Mouse (Mus musculus) hindbrain, embryonic 16.5 days (tissue): ENCODE measurements at regions not wholly inside any gene's neighbourhood (a gene's known extent, or its start where the extent isn't known, plus 50 kb on each side); places are given as distances from the start of the nearest gene placed in this dataset.
A peak's percentile ranks its signal among the peaks of the same experiment; 100 is the strongest.

Experiments used
- ATAC-seq: fragments of 200-750 bp; cut with Nextera tagmentation; 2 replicates; pipeline ENCODE4 v1.8.0; 2017; ENCODE audit warnings: moderate TSS enrichment, moderate library complexity
- H3K27ac ChIP-seq: fragments of 300-500 bp; sonication (generic); 2 replicates; pipeline ENCODE4 v1.5.1; 2014; ENCODE audit warnings: low read depth, mild to moderate bottlenecking, control low read depth, low read length, moderate library complexity
- H3K27me3 ChIP-seq: fragments of 300-500 bp; sonication (generic); replicated peaks from 2 replicates; pipeline ENCODE4 v1.6.1; 2014; ENCODE audit warnings: low read length; ENCODE audit not compliant: control insufficient read depth, insufficient read depth
- H3K36me3 ChIP-seq: fragments of 300-500 bp; sonication (generic); 2 replicates; pipeline ENCODE4 v1.6.1; 2014; ENCODE audit warnings: mild to moderate bottlenecking, low read length, moderate library complexity, mixed read lengths; ENCODE audit not compliant: control insufficient read depth, insufficient read depth
- H3K4me1 ChIP-seq: fragments of 300-500 bp; sonication (generic); 2 replicates; pipeline ENCODE4 v1.6.1; 2014; ENCODE audit warnings: low read depth, low read length; ENCODE audit not compliant: control insufficient read depth, insufficient read depth
- H3K4me2 ChIP-seq: fragments of 300-500 bp; sonication (generic); 2 replicates; pipeline ENCODE4 v1.6.1; 2014; ENCODE audit warnings: mild to moderate bottlenecking, low read length, control low read depth, moderate library complexity
- H3K4me3 ChIP-seq: fragments of 300-500 bp; sonication (generic); 2 replicates; pipeline ENCODE4 v1.5.1; 2014; ENCODE audit warnings: mild to moderate bottlenecking, low read length, control low read depth, moderate library complexity
- H3K9ac ChIP-seq: fragments of 300-500 bp; sonication (generic); 2 replicates; pipeline ENCODE4 v1.6.1; 2014; ENCODE audit warnings: low read depth, mild to moderate bottlenecking, control low read depth, low read length, moderate library complexity
- H3K9me3 ChIP-seq: fragments of 300-500 bp; sonication (generic); 2 replicates; pipeline ENCODE4 v1.6.1; 2014; ENCODE audit warnings: mild to moderate bottlenecking, low read length, moderate library complexity; ENCODE audit not compliant: control insufficient read depth
- WGBS: fragments of 180-500 bp; shearing (Covaris S2); extraction: QIAGEN DNeasy Blood & Tissue Kit; methylation state at CpG from one replicate; pipeline ENCODE4 v1.1.7; 2014; 5-methylcytosine and 5-hydroxymethylcytosine counted together

DNA sequence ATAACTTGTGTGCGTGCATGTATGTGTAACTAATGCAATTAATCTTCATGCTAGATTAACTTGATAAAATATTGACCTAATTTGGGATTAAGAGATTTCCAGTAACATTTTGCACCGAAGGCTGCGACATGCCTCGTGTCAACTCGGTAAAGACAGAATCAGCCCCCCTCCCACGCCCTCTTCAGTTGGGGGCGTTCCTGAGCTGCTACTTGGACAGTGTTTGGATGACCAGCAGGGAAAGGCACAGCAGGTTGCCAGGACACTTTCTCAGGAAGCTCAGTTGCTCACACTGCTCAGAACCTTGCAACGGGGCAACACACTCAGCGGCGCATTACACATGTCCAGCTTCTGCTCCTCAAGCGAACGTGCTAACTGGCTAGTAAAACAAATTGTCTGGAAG is 326.2 kb upstream of the Fam241a start:
- Histone ChIP-seq H3K36me3 (no peaks in the 10 kb centered on the region), H3K27me3 (no peaks in the 10 kb centered on the region), H3K9me3 (no peaks in the 10 kb centered on the region), H3K4me3 (no peak overlapping the region), H3K4me2 (peak overlapping the region; percentile 41), H3K27ac (no peak overlapping the region), H3K4me1 (peaks cover 3% of the 10 kb centered on the region; the same call in 1 of the 2 replicates), H3K9ac (peak overlapping the region; percentile 27; the same call in 1 of the 2 replicates)
- WGBS, result 16% methylated on average over 12 of the region's 12 CpGs
- peak; percentile 88 for ATAC-seq

DNA sequence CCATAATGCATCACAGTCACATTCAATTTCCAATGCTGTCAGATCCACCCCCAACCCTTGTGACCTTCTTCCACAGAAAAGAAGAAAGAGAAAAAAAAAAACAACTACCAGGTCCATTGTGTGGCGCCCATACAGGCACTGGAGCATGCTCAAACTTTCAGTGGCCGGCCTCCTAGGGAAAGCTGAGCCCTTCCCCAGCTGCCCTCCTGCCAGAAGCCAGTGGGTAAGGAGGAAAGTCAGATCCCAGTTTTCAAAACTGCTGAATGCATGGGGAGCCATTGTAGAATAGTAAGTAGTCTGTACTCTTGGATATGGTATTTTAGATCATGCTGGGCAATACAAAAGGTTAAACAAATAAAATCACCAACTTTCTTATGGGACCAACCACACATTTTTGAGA is 325.5 kb upstream of the Fam241a start:
- H3K9ac ChIP-seq, result no peak overlapping the region
- H3K27me3 ChIP-seq, result no peaks in the 10 kb centered on the region
- ATAC-seq, result peak; percentile 57; the same call in 1 of the 2 replicates
- H3K4me3 ChIP-seq, result no peak overlapping the region
- no peak overlapping the region for H3K27ac ChIP-seq
- H3K9me3 ChIP-seq, result no peaks in the 10 kb centered on the region
- WGBS, result 15% methylated on average over 2 of the region's 2 CpGs
- H3K4me2 ChIP-seq, result no peak overlapping the region
- peaks cover 3% of the 10 kb centered on the region; the same call in 1 of the 2 replicates for H3K4me1 ChIP-seq
- H3K36me3 ChIP-seq, result no peaks in the 10 kb centered on the region

DNA sequence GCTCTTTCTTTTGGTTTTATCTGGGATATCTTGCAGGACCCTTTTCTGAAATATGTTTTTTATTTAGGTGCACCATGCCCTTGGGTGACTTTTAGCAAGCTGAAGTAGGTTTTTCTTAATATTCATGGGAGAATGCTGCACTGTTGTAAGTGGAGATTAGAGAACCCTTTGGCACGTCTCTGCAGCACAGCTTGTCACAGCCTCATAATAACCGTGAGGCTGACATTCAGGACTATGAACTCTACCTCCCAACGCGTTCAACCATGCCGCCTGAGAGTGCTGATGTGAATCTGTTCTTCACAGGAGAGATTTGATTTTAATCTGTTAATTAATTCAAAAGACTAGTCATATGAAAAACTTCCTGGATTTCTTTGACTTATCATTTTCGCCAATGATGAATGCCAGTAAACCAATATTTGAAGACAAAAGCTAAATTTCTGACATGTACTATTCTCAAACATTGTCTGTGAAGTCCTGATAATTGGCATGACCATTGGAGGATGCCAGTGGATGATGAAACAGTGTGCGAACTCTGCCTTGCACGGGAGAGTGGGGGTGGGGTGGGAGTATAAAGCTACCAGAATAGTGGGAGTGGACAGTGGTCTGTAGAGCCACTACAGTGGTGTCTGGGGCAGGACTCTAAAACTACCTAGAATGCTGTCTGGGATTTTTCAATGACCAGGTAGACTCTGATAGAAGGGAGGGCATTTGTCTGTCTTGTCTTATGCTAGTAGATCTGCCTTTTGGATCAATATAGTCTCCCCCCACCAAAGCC is 324.8 kb upstream of the Fam241a start:
- no peak overlapping the region for H3K4me3 ChIP-seq
- peak; percentile 78 for ATAC-seq
- no peaks in the 10 kb centered on the region for H3K27me3 ChIP-seq

DNA sequence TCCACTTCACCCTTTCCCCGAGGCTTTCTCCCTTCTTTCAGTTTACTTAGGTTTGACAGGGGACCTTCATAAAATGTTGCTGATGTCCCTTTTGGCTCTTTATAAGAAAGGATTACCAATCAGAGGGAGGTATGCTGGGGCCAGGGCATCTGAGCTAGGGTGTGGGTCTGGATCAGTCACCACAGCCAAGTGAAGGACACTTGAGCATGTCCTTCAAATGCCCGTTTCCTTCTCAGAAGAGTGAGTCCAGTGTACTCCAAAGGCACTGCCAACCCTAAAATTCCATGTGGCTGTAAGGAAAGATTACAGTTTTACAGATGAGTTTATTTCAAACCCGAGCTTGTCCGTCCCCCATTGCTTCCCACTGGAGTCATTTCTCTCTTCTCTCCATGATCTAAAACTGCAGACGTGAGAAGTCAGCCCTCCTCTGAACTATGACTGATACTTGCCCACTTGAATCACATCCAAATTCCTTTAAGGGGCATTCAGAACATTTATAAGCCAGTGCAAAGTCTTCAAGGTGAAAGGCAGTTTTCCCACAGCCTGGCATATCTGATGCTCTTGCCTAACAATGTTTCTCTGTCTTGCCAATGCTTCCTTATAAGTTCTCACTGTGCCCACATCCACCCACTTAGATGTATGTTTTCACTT is 321.8 kb upstream of the Fam241a start:
- H3K27ac ChIP-seq, result no peak overlapping the region
- no peaks in the 10 kb centered on the region for H3K36me3 ChIP-seq
- no peak overlapping the region for H3K4me2 ChIP-seq
- whole genome bisulfite sequencing, result 87% methylated on average over 5 of the region's 5 CpGs
- peaks cover 3% of the 10 kb centered on the region; the same call in 1 of the 2 replicates for H3K4me1 ChIP-seq
- H3K9ac ChIP-seq, result no peak overlapping the region
- no peaks in the 10 kb centered on the region for H3K27me3 ChIP-seq
- no peak for ATAC-seq
- no peaks in the 10 kb centered on the region for H3K9me3 ChIP-seq
- H3K4me3 ChIP-seq, result no peak overlapping the region

More for the DNA sequence above, 324.8 kb upstream of the Fam241a start:
- H3K27ac ChIP-seq, result no peak overlapping the region
- peaks cover 3% of the 10 kb centered on the region; the same call in 1 of the 2 replicates for H3K4me1 ChIP-seq
- no peak overlapping the region for H3K9ac ChIP-seq
- WGBS, result 43% methylated on average over 8 of the region's 8 CpGs
- H3K4me2 ChIP-seq, result no peak overlapping the region
- H3K36me3 ChIP-seq, result no peaks in the 10 kb centered on the region
- H3K9me3 ChIP-seq, result no peaks in the 10 kb centered on the region

DNA sequence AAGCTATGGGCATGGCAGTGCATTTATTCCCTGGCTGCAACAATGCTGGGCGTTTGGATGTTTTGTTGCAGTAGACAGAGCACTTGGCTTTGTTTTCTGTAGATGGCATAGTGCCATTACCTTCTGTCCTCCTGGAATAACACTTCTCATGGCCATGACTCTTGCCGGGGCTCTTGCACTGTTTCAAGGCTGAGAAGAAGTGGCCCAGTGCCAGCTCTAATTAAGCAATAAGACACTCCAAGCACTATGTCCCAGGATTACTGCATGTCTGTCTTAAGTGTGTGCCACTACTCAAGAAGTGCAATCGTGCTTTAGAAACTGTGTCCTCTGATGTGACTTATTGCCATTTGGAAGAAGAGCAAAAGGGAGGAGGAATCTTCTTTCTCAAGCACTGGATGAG is 316.1 kb upstream of the Fam241a start:
- no peak overlapping the region for H3K27ac ChIP-seq
- H3K9me3 ChIP-seq, result no peaks in the 10 kb centered on the region
- peak; percentile 88 for ATAC-seq
- H3K36me3 ChIP-seq, result no peaks in the 10 kb centered on the region
- H3K4me1 ChIP-seq, result no peaks in the 10 kb centered on the region
- whole genome bisulfite sequencing, result 46% methylated on average over 3 of the region's 3 CpGs
- H3K27me3 ChIP-seq, result no peaks in the 10 kb centered on the region
- H3K4me2 ChIP-seq, result no peak overlapping the region
- no peak overlapping the region for H3K4me3 ChIP-seq
- H3K9ac ChIP-seq, result no peak overlapping the region

DNA sequence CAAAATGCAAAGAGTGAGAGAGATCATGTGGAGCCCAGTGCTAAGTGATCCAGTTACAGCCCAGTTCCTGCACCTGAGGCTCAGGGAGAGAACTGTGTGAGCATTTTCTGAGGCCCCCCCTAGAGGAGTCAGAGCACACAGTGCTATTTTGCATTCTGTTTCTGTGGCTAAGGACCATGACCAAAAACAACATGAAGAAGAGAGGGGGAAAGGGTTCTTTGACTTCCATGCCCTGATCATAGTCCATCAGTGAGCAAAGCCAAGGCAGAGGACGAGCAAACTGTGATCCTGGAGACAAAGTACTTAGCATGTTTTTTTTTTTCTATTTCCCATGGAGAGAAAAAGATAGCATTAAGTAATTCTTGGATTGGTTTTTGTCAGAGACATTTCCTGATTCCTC is 314.5 kb upstream of the Fam241a start:
- no peak for ATAC-seq
- no peaks in the 10 kb centered on the region for H3K27me3 ChIP-seq
- no peaks in the 10 kb centered on the region for H3K9me3 ChIP-seq
- no peak overlapping the region for H3K4me3 ChIP-seq
- no peak overlapping the region for H3K27ac ChIP-seq
- H3K4me1 ChIP-seq, result no peaks in the 10 kb centered on the region
- no peak overlapping the region for H3K4me2 ChIP-seq
- no peak overlapping the region for H3K9ac ChIP-seq
- no peaks in the 10 kb centered on the region for H3K36me3 ChIP-seq
- WGBS, result 60% methylated on average over 1 of the region's 1 CpGs

DNA sequence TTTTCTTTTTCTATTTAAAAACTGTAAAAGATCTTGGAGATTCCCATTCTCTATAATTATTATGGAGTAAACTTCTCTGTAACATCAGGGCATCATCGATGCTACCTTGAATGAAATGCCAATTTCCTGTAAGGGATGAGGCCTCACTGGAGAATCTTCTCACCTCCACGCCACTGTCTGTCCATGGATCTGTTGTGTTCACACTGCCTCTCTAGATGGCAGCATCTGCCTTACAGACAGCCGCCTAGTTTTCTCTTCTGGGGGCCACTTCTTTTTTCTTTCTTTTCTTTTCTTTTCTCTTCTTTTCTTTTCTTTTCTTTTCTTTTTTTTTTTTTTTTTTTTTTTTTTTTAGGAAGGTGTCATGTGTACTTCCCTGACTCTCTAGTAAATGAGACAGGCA is 310.8 kb upstream of the Fam241a start:
- 57% methylated on average over 3 of the region's 3 CpGs for WGBS
- Histone ChIP-seq H3K27ac (no peak overlapping the region), H3K4me1 (no peaks in the 10 kb centered on the region), H3K27me3 (no peaks in the 10 kb centered on the region), H3K9me3 (no peaks in the 10 kb centered on the region), H3K36me3 (no peaks in the 10 kb centered on the region), H3K9ac (no peak overlapping the region), H3K4me2 (no peak overlapping the region), H3K4me3 (no peak overlapping the region)
- ATAC-seq, result no peak

DNA sequence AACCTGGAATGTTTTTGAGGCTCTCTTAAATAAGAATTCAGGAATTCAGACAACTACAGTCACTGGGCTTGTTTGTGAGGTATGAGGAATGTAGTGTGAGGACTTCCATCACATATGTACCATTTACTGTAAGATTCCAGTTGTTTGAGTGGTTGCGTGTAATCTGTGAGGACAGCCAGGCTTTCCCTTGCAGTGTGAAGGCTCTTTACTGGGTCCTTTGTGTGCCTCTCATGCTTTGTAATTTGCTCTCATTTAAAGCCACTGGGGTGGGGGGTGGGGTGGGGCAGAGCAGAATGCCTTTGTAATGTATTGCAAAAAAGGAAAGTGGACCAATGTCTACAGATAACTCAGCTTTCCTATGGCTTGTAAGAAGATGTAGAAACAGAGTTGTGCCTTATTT is 310.4 kb upstream of the Fam241a start:
- no peak overlapping the region for H3K4me2 ChIP-seq
- 43% methylated on average over 1 of the region's 1 CpGs for WGBS
- no peak overlapping the region for H3K4me3 ChIP-seq
- H3K9me3 ChIP-seq, result no peaks in the 10 kb centered on the region
- ATAC-seq, result no peak
- H3K4me1 ChIP-seq, result no peaks in the 10 kb centered on the region
- no peaks in the 10 kb centered on the region for H3K27me3 ChIP-seq
- no peak overlapping the region for H3K27ac ChIP-seq
- no peaks in the 10 kb centered on the region for H3K36me3 ChIP-seq
- no peak overlapping the region for H3K9ac ChIP-seq

DNA sequence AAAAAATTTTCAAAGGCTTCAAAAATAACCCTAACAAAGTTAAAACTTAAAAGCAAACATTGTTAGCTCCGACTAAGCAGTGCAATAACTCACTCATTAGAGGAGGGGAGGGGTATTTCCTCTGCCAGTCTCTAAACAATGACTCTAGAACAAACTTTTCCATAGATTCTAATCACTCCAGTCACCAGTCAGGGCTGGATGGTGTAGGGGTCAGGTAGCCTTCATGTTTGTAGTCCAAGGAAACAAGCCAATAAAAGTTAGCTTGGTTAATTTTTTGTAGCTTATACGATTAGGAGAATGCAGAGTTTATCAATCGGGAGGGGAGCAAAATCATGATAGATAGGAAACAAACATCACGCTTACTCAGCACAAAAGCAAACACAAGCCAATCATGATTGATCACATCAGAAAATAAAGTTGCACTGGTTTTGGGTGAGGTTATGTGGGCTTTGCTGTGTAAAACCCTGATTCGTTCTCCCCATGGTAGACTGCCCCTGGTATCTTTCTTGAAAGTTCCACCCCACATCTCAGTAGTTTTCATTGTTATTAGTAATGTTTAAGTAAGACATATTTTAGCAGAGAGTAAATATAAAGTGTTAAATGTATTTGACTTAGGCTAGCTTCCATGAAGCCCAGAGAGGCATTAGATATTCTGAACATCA is 304.6 kb upstream of the Fam241a start:
- no peak overlapping the region for H3K27ac ChIP-seq
- no peak overlapping the region for H3K9ac ChIP-seq
- H3K4me1 ChIP-seq, result no peaks in the 10 kb centered on the region
- H3K4me2 ChIP-seq, result no peak overlapping the region
- H3K27me3 ChIP-seq, result no peaks in the 10 kb centered on the region
- ATAC-seq, result no peak
- H3K36me3 ChIP-seq, result no peaks in the 10 kb centered on the region
- 86% methylated on average over 5 of the region's 5 CpGs for WGBS
- no peak overlapping the region for H3K4me3 ChIP-seq
- no peaks in the 10 kb centered on the region for H3K9me3 ChIP-seq
